Mouse (Mus musculus): ENCODE data around the gene Was. TPM values are rescaled to one million over a fixed set of nuclear protein-coding genes. Genes with fewer than 3 reads are reported as not detected.
"Not testable (repeated sequence)": the region's sequence is repeated elsewhere in the genome, so short reads cannot be mapped to it uniquely, and the experiment has no call there.

The Was gene
- 97.1 and 98.4 TPM in 2 replicates for total RNA-seq (2017)

DNA sequence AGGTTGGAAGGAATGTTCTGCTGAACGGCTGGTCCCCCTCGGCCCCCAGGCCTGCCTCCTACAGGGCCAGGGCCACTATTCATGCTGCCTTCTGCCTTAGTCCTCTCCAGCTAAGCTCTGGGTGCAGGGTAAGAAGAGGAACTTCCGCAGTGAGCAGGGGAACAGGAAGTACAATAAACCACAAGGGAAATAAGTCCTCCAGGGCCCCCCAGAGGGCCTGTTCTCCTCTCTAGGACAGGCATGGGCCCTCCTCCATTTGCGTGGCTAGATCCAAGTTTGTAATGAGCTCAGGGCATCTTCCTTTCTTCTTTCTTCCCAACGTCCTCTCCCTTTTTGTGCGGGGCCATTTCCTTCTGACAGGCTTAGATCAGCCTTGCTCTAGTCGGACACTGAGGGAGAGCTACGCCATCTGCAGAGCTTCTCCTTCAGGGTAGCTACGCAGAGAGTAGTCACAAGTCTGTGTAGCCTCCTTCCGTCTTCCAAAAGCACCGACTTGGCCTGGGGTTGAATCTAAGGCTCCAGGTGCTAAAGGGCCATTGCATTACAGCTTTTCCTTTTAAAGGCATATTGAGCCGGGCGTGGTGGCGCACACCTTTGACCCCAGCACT is at the start of gene Was:
Gene Was, minus strand, starts transcription at position 153 of the 608 bp plus-strand sequence.
- ATAC-seq (replicated peaks in 1 of 2; ENCODE audit: insufficient read depth in 1 of 2, low FRiP score in 2 of 2, low TSS enrichment in 1 of 2, low read depth in 1 of 2, poor library complexity in 2 of 2, severe bottlenecking in 2 of 2): peak; percentile 96 to 97

DNA sequence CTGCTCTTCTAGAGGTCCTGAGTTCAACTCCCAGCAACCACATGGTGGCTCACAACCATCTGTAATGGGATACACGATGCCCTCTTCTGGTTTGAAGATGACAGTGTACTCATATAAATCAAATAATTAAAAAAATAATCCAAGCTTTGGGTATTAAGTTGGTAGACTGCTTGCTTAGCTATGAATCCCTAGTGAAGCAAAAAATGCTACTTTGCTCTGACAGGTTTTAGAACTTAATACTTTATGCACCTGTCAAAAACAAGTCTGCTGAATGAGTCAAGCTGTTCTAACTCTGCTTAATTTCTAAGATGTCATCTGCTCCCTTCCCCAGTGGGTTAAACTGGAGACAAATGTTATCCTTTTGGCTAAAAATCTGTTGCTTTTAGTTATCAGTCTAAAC is 49.2 kb upstream of the Was start:
- no peak for ATAC-seq (replicated peaks in 1 of 2; ENCODE audit: insufficient read depth in 1 of 2, low FRiP score in 2 of 2, low TSS enrichment in 1 of 2, low read depth in 1 of 2, poor library complexity in 2 of 2, severe bottlenecking in 2 of 2)

GRCm38 (mm10) chrX:8135886-8136285 is 45.6 kb upstream of the Was start:
- no peak for ATAC-seq (replicated peaks in 1 of 2; ENCODE audit: insufficient read depth in 1 of 2, low FRiP score in 2 of 2, low TSS enrichment in 1 of 2, low read depth in 1 of 2, poor library complexity in 2 of 2, severe bottlenecking in 2 of 2)

DNA sequence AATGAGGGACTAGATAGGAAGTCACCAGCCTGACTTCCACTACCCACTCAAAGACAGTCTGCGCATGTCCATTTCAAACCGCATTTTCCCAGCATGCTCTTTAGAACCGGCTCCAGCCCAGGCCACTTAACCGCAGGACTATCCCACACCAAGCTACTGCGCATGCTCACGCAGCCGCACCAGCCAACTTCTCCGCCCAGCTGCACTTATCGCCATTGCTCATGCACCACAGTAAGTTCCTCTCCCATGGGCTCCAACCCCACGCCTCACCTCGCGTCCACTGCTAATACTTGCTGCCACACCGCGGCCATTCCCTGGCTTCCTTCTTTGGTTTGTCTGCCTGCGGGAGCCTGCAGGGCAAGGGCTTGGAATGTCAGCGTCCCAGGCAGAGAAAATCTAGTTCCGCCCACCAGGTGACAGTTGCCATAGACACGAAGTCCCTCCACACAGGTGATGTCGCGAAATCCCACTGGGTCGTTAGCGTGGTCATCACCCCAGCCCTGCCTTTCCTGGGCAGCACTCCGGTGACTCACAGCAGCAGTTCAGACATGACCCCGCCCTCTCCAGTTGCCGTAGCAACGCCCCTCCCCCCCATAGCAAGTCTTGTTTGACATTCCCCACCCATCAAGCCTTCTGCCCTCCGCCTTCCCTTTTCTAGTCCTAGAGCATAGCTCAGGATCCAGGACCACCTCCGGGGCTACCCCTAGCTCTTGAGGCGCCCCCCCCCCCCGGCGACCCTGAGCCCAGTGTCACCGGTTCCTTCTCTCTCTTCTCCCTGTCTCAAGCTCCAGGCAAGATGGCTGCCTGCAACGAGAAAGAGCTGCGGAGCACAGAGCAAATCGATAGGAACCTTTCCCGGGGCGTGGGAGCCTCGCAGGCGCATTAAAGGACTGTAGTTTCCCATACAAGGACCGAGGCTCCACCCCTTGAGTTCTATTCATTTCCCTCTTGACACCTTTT is 42.0 kb upstream of the Was start, which contains the start of gene Wdr13:
Gene Wdr13, minus strand, starts transcription at position 876 of the 960 bp plus-strand sequence.
- ATAC-seq (replicated peaks in 1 of 2; ENCODE audit: insufficient read depth in 1 of 2, low FRiP score in 2 of 2, low TSS enrichment in 1 of 2, low read depth in 1 of 2, poor library complexity in 2 of 2, severe bottlenecking in 2 of 2): peak; percentile 88 to 91

DNA sequence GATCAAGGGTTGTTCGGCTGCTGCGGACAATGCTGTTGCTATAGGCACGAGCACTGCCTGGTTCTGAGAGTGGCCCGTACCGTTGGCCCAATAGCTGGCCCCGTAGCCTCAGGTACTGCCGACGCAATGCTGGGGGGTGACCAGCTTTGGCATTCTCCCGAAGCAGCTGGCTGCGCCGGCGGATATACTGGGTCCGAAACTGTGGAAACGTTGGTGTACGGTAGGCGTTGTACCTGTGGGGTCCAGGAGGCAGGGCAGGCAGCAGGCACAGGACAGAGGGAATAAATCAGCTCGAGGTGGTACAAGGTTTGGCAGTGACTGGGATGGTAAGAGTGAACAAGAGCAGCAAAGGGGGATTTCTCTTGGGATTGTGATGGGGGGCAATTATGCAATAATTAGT is 41.1 kb upstream of the Was start:
- ATAC-seq (replicated peaks in 1 of 2; ENCODE audit: insufficient read depth in 1 of 2, low FRiP score in 2 of 2, low TSS enrichment in 1 of 2, low read depth in 1 of 2, poor library complexity in 2 of 2, severe bottlenecking in 2 of 2): no peak

DNA sequence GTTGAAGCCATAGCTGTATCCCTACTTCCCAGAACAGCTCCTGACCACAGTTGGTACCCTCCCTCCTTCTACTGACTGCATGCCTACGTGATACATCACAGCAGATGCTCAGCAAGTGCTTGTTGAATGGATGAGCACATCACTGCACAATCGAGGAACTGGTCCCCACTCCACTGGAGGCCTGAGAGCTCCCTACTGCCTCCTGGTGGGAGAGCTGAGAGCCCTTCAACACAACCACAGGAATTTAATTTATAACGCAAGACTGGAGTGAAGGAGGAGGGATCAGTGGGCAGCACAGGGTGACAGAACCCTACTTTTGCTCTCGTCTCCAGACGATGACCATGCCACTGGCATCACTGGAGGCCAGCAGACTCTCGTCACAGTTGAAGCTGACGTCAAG is 34.9 kb upstream of the Was start:
- ATAC-seq (replicated peaks in 1 of 2; ENCODE audit: insufficient read depth in 1 of 2, low FRiP score in 2 of 2, low TSS enrichment in 1 of 2, low read depth in 1 of 2, poor library complexity in 2 of 2, severe bottlenecking in 2 of 2): peak in 1 of 2 experiments; percentile 39; a peak in 1 of 4 replicates

DNA sequence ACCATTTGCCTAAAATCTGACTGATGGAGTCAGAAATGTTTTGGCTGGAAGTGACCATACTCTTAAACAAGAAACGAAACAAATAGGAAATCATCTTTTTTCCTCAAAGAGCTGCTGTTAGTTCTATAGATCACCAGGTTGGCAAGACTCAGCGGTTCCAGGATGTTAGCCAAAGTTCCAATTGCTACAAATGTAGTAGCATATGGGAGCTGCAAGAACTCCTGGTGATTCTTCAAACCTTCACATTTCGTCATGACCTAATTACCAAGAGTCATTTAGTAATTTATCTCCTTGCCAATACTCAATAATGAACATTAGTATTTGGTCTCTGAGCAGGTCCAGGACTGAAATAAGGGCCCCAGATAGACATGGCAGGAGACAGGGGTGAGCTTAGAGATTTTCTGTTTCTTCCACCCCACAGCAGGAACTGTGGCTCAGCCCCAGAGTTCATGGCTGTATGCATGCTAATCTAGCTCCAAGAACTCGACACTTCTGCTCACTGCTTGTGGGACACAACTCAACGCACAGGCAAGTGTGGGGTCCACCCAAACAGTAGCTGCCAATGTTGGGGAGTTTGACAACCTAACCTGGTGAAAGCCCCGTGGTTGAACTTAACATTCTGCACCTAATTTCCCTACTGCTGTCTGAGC is 33.6 kb upstream of the Was start:
- ATAC-seq (replicated peaks in 1 of 2; ENCODE audit: insufficient read depth in 1 of 2, low FRiP score in 2 of 2, low TSS enrichment in 1 of 2, low read depth in 1 of 2, poor library complexity in 2 of 2, severe bottlenecking in 2 of 2): no peak

DNA sequence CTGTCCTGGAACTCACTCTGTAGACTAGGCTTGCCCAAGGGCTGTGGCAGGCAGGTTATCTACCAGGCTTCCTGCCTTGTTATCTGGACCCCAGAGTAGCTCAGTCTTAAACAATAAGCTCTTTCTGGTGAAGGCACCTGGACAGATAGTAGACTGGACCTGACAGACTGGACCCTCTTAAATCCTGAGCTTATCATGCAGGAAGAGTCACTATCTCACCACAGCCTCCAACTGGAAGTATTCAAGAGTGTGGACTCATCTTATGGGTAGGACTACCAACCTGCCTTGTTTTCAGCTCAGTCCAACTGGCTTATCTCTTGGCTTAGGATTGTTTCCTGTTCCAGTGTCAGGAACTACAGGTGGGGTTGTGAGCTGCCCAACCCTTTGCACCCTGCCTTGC is 27.0 kb upstream of the Was start:
- ATAC-seq (replicated peaks in 1 of 2; ENCODE audit: insufficient read depth in 1 of 2, low FRiP score in 2 of 2, low TSS enrichment in 1 of 2, low read depth in 1 of 2, poor library complexity in 2 of 2, severe bottlenecking in 2 of 2): no peak

DNA sequence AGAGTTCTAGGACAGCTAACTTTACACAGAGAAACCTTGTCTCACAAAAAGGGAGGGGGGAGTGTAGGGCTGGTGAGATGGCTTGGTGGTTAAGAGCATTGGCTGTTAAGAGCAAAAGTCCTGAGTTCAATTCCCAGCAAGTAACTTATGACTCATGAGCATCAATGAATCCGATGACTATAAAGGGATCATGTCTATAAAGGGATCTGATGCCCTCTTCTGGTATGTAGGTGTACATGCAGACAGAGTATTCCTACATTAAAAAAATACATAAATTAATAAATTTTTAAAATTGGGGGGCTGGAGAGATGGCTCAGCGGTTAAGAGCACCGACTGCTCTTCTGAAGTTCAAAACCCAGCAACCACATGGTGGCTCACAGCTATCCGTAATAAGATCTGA is 25.0 kb upstream of the Was start:
- ATAC-seq (replicated peaks in 1 of 2; ENCODE audit: insufficient read depth in 1 of 2, low FRiP score in 2 of 2, low TSS enrichment in 1 of 2, low read depth in 1 of 2, poor library complexity in 2 of 2, severe bottlenecking in 2 of 2): no peak

- no peak for ATAC-seq (replicated peaks in 1 of 2; ENCODE audit: insufficient read depth in 1 of 2, low FRiP score in 2 of 2, low TSS enrichment in 1 of 2, low read depth in 1 of 2, poor library complexity in 2 of 2, severe bottlenecking in 2 of 2)
These were observed 14.7 kb upstream of the Was start for GRCm38 (mm10) chrX:8105019-8105418.

DNA sequence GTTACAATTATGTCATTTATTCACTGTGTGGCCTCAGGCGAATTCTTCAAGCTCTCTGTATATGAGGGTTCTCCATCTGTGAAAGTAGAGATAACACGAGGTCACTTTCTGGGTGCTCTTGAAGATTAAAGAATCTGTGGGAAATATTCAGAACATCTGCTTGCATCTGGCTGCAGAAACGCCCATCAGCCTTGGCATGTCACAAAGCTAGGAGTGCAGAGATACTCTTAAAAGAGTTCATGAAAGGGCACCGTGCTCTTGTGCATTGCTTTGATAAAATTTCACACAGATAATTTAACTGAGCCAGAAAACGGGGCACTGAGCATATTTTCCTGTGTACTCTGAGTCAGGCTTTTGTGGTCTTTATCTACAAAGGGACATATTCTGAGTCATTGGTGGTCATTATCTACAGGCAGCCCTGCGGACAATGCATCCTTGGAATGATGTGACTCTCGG is 11.9 kb upstream of the Was start:
- ATAC-seq (replicated peaks in 1 of 2; ENCODE audit: insufficient read depth in 1 of 2, low FRiP score in 2 of 2, low TSS enrichment in 1 of 2, low read depth in 1 of 2, poor library complexity in 2 of 2, severe bottlenecking in 2 of 2): no peak; a peak in 1 of 4 replicates

- no peak for ATAC-seq (replicated peaks in 1 of 2; ENCODE audit: insufficient read depth in 1 of 2, low FRiP score in 2 of 2, low TSS enrichment in 1 of 2, low read depth in 1 of 2, poor library complexity in 2 of 2, severe bottlenecking in 2 of 2)
These were observed 10.7 kb upstream of the Was start for GRCm38 (mm10) chrX:8101017-8101416.

DNA sequence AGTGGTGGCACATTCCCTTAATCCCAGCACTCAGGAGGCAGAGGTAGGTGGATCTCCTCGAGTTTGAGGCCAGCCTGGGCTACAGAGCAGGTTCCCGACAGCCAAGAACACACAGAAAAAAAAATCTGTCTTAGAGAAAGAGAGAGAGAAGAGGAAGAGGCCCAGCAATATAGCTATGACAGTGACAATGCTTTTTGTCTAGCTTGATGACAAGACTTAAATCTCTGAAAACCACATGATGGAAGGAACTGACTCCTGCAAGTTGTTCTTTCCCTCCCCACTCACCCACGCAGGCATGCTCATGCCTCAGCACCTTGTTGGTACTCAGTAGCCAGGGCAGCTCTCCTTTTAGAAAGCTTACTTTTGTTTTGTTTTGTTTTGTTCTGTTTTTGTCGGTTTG is 9.1 kb upstream of the Was start:
- ATAC-seq (replicated peaks in 1 of 2; ENCODE audit: insufficient read depth in 1 of 2, low FRiP score in 2 of 2, low TSS enrichment in 1 of 2, low read depth in 1 of 2, poor library complexity in 2 of 2, severe bottlenecking in 2 of 2): no peak

DNA sequence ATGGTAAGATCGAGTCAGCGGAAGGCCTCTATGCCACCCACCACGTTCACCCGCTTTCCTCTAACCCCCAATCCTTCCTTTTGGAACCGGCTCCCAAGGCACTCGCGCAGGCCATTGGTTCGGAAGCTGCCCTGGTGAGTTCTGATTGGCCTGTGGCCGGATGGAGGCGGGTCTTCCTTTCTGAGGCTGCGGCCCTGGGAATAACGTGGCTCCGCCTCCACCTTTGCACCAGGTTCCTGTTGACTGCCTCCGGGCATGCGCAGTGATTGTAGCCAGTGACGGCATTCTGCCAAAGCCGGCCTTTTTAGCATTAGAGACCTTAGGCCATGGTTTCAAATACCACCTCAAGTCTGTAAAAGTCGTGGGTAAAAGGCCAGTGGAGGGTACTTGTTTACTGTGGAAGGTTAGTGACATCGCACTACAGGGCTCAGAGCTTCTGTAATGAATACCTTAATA is 6.5 kb upstream of the Was start:
- peak; percentile 91 to 99 for ATAC-seq (replicated peaks in 1 of 2; ENCODE audit: insufficient read depth in 1 of 2, low FRiP score in 2 of 2, low TSS enrichment in 1 of 2, low read depth in 1 of 2, poor library complexity in 2 of 2, severe bottlenecking in 2 of 2)

DNA sequence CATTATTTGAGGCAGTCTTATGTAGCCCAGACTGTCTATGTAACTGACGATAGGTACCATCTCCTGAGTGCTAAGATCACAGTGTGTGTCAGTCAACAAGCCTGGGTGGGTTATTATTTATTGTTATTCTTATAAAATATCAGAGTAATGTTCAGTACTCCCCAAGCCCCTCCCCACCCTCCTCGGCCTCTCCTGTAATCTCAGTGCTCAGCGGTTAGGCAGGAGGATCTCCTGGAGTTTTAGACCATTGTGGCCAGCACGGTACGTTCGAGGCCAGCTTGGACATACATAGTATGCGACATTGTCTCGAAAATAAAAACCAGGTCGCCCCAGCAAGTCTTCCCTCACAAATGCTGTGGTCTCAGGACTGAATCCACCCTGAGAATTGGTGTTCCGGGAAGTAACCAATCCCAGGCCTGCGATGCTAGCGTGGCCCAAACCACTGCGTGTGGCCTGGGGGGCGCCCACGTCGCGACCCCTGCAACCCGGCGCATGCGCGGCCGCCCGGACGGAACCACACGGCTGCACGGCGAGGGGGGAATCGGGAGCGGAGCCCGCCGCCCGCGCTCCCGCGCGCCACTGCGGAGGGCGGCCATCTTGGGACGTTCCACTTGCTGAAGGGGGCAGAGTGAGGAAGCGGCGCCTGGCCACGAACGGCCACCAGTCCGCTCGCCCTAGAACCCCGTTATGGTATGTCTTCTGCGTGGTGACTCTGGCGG is 5.9 kb upstream of the Was start:
- ATAC-seq (replicated peaks in 1 of 2; ENCODE audit: insufficient read depth in 1 of 2, low FRiP score in 2 of 2, low TSS enrichment in 1 of 2, low read depth in 1 of 2, poor library complexity in 2 of 2, severe bottlenecking in 2 of 2): peak; percentile 87 to 88

DNA sequence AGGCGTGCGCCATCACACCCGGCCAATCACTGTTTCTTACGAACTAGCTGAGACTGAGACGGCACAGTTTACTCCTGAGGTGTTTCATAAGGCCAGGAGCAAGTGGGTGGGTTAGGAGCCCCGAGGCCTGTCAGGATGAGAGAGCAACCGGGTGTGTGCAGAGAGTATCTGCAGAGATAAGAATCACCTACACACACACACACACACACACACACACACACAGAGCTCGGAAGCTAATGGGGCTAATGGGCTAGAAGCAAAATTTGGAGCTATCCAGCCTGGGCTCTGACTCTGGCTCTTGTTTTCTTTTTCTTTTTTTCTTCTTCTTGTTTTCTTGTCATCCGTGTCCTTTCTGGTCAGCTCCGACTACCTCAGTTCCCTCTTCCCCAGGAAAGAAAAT is 5.2 kb upstream of the Was start:
- ATAC-seq (replicated peaks in 1 of 2; ENCODE audit: insufficient read depth in 1 of 2, low FRiP score in 2 of 2, low TSS enrichment in 1 of 2, low read depth in 1 of 2, poor library complexity in 2 of 2, severe bottlenecking in 2 of 2): no peak

DNA sequence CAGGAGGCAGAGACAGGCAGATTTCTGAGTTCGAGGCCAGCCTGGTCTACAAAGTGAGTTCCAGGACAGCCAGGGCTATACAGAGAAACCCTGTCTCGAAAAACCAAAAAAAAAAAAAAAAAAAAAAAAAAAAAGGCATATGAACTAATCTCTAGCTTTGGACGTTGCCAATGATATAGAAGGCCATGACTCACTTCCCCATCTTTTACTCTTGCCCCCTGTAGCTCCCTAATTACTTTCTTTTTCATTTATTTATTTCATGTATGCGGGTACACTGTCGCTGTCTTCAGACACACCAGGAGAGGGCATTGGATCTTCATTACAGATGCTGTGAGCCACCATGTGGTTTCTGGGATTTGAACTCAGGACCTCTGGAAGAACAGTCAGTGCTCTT is 653 bp upstream of the Was start:
- not testable (repeated sequence) for ATAC-seq (replicated peaks in 1 of 2; ENCODE audit: insufficient read depth in 1 of 2, low FRiP score in 2 of 2, low TSS enrichment in 1 of 2, low read depth in 1 of 2, poor library complexity in 2 of 2, severe bottlenecking in 2 of 2)

All from hematopoietic stem cell, adult 5-6 weeks (primary cell).